Mouse (Mus musculus) midbrain, embryonic 12.5 days (tissue): ENCODE data around the gene Tpo. TPM values are rescaled to one million over a fixed set of nuclear protein-coding genes. Genes with fewer than 3 reads are reported as not detected.

Source experiments
- ATAC-seq: fragments of 200-750 bp; cut with Nextera tagmentation; 2 replicates; pipeline ENCODE4 v1.8.0; 2017; ENCODE audit warnings: low read depth, moderate TSS enrichment, moderate library complexity; ENCODE audit not compliant: low FRiP score
- H3K27ac ChIP-seq: fragments of 300-500 bp; sonication (generic); replicated peaks from 2 replicates; pipeline ENCODE4 v1.5.1; 2016; ENCODE audit warnings: mild to moderate bottlenecking
- H3K27me3 ChIP-seq: fragments of 300-500 bp; sonication (generic); 2 replicates; pipeline ENCODE4 v1.6.1; 2016; ENCODE audit warnings: mild to moderate bottlenecking
- H3K36me3 ChIP-seq: fragments of 300-500 bp; sonication (generic); 2 replicates; pipeline ENCODE4 v1.6.1; 2016
- H3K4me1 ChIP-seq: fragments of 300-500 bp; sonication (generic); 2 replicates; pipeline ENCODE4 v1.6.1; 2016
- H3K4me2 ChIP-seq: fragments of 300-500 bp; sonication (generic); replicated peaks from 2 replicates; pipeline ENCODE4 v1.6.1; 2016; ENCODE audit warnings: mild to moderate bottlenecking, moderate library complexity
- H3K4me3 ChIP-seq: fragments of 300-500 bp; sonication (generic); 2 replicates; pipeline ENCODE4 v1.5.1; 2016; ENCODE audit warnings: mild to moderate bottlenecking
- H3K9ac ChIP-seq: fragments of 300-500 bp; sonication (generic); replicated peaks from 2 replicates; pipeline ENCODE4 v1.6.1; 2016; ENCODE audit warnings: mild to moderate bottlenecking, moderate library complexity
- H3K9me3 ChIP-seq: fragments of 300-500 bp; sonication (generic); 2 replicates; pipeline ENCODE4 v1.6.1; 2016; ENCODE audit warnings: mild to moderate bottlenecking
- WGBS: fragments of 180-500 bp; shearing (Covaris S2); methylation state at CpG from one replicate; pipeline ENCODE4 v1.1.7; 2016; 5-methylcytosine and 5-hydroxymethylcytosine counted together
- polyA plus RNA-seq: library from polyadenylated mRNA; unstranded; fragments of >200 nt; fragmentation: Nextera tagmentation; extraction: Ambion mirVana; gene quantifications from 2 replicates; pipeline ENCODE4 v1.2.1, GENCODE M21; 2016

Tpo gene
- polyA plus RNA-seq = not detected in 2 replicates

DNA sequence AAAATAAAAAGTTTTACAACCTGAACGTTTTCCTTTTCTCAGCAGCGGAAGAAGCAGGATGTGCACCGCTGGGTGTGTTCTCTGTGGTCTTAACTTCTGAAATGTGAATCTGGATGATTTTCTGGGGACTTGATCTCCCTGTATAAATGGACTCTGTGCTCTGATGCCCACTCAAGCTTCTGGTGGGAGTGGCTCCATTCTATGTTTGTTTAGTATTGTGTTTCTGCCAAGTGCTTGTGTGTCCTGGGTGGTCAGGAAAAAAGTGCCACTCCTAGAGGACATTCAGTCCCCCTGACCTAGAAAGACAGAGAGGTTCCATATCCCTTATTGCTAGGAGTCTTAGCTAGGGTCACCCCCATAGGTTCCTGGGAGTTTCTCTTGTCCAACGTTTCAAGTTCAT, at the start of gene Tpo:
TSS of gene Tpo (minus strand) at position 101 of the 400 bp plus-strand sequence.
- H3K27ac ChIP-seq = no peak within 1 kb of the TSS
- H3K36me3 ChIP-seq = no peaks in the 10 kb centered on the region

DNA sequence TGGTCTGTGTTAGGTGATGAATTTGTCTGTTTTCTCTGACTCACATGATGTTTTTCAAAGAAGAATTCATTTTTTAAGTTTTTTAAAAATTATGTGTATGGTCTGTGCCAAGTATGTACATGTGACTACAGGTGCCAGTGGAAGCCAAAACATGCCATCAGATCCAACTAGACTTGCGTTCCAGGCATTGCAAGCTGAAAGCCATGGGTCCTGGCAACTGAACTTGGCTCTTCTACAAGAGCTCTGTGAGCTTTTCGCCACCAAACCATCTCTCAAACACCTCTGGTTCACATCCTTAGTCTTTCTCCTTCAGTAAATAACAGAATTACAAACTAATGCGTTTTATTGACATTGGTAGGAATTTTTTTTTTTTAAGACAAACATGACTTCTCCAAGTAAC, 49.3 kb upstream of the Tpo start:
- Histone ChIP-seq H3K4me1 (no peaks in the 10 kb centered on the region), H3K4me3 (no peak overlapping the region), H3K36me3 (no peaks in the 10 kb centered on the region), H3K4me2 (no peak overlapping the region), H3K9me3 (no peaks in the 10 kb centered on the region), H3K9ac (no peak overlapping the region), H3K27me3 (no peaks in the 10 kb centered on the region), H3K27ac (no peak overlapping the region)
- WGBS = 87% methylated on average over 3 of the region's 3 CpGs
- ATAC-seq = no peak

More for the DNA sequence above, at the start of gene Tpo:
- Histone ChIP-seq H3K9me3 (no peaks in the 10 kb centered on the region), H3K27me3 (no peaks in the 10 kb centered on the region), H3K4me1 (peaks cover 6% of the 10 kb centered on the region; the same call in 1 of the 2 replicates), H3K9ac (no peak within 1 kb of the TSS), H3K4me3 (no peak within 1 kb of the TSS), H3K4me2 (no peak within 1 kb of the TSS)
- no peak for ATAC-seq
- 83% methylated on average over 4 of the region's 4 CpGs for WGBS

DNA sequence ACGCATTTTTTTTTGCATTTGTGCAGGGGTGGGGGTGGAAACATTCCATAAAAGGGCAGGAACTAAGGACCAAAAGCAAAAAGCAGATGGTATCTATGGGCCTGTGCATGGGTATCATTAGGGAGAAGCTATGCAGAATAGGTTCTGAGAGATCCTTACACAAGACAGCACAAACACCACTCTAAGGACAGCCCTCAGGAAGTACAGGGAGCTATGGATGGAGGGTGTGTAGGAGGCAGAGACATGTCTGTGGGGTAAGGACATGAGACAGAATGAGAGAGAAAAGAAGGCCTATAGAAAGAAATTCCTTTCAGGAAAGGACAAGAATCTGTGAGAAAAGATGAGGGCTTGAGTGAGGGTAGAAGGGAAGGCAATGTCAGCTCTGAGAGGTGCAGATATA, 47.2 kb upstream of the Tpo start:
- no peak overlapping the region for H3K9ac ChIP-seq
- 83% methylated on average over 1 of the region's 1 CpGs for WGBS
- no peaks in the 10 kb centered on the region for H3K4me1 ChIP-seq
- no peak overlapping the region for H3K4me2 ChIP-seq
- H3K4me3 ChIP-seq = no peak overlapping the region
- H3K27me3 ChIP-seq = no peaks in the 10 kb centered on the region
- H3K27ac ChIP-seq = no peak overlapping the region
- no peaks in the 10 kb centered on the region for H3K9me3 ChIP-seq
- ATAC-seq = no peak
- no peaks in the 10 kb centered on the region for H3K36me3 ChIP-seq

DNA sequence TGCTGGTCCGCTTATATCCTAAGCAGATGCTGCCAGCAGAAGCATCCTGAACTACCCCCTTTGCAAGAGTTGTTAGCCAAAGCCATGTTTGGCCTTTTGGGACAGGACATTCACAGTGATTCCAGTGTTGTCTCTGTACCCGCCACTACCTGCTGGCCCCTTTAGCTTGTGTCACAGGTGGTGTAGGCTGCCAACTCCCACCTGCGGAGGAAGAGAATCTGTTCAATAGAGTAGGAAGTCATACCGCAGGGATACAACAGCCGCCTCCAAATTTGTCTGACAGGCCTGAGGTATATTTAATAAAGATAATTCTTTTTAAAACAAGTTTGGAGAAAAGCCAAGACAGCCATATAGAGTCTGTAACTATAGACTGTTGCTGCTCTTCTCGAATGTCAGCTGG, 45.5 kb upstream of the Tpo start:
- H3K27me3 ChIP-seq = no peaks in the 10 kb centered on the region
- no peak for ATAC-seq
- no peaks in the 10 kb centered on the region for H3K4me1 ChIP-seq
- 93% methylated on average over 6 of the region's 6 CpGs for WGBS
- no peak overlapping the region for H3K9ac ChIP-seq
- H3K36me3 ChIP-seq = no peaks in the 10 kb centered on the region
- no peaks in the 10 kb centered on the region for H3K9me3 ChIP-seq
- H3K27ac ChIP-seq = no peak overlapping the region
- no peak overlapping the region for H3K4me3 ChIP-seq
- H3K4me2 ChIP-seq = no peak overlapping the region

DNA sequence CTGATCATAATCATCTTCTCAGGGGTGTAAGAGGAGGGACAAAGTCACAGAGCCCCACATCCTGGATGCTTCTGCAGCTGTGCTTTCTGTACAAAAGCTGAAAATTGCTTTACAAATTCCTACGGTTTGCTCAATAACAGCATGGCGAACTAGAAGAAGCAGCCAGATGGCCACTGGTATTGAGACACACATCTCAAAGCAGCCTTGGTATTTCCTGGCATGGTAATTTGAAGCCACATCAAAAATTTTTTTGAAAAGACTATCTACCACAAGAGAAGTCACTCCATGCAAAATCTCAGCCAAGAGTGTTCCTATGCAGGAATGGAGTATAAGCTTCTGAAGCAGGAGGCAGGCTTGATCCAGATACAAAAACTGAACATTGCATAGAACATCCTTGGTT, 45.1 kb upstream of the Tpo start:
- Histone ChIP-seq H3K4me2 (no peak overlapping the region), H3K27ac (no peak overlapping the region)
- 78% methylated on average over 2 of the region's 2 CpGs for WGBS

DNA sequence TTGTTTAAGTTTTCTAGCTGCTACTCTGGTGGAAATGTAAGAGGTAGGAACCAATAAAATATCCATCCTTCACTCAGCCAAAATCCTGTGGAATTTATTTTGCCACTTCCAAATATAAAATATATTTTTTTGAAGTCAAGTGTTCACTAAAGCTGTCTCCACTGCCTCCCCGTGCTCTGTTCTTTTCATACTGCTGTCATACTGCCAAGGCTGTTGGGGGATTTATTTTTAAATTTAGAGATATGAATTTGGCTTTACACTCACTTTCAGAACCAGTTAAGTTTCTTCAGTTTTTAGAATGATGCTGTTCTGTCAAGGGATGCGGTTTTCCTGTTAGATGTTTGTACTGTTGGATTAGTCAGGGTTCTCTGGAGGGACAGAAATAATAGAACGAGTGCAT, 36.1 kb upstream of the Tpo start:
- Histone ChIP-seq H3K27ac (no peak overlapping the region), H3K36me3 (no peaks in the 10 kb centered on the region), H3K9me3 (no peaks in the 10 kb centered on the region), H3K4me3 (no peak overlapping the region), H3K9ac (no peak overlapping the region), H3K4me2 (no peak overlapping the region), H3K4me1 (no peaks in the 10 kb centered on the region), H3K27me3 (no peaks in the 10 kb centered on the region)
- ATAC-seq = no peak
- WGBS = 73% methylated on average over 3 of the region's 3 CpGs

More for the DNA sequence above, 45.1 kb upstream of the Tpo start:
- H3K9ac ChIP-seq = no peak overlapping the region
- H3K9me3 ChIP-seq = no peaks in the 10 kb centered on the region
- H3K4me3 ChIP-seq = no peak overlapping the region
- no peaks in the 10 kb centered on the region for H3K27me3 ChIP-seq
- no peaks in the 10 kb centered on the region for H3K4me1 ChIP-seq
- ATAC-seq = no peak
- no peaks in the 10 kb centered on the region for H3K36me3 ChIP-seq

DNA sequence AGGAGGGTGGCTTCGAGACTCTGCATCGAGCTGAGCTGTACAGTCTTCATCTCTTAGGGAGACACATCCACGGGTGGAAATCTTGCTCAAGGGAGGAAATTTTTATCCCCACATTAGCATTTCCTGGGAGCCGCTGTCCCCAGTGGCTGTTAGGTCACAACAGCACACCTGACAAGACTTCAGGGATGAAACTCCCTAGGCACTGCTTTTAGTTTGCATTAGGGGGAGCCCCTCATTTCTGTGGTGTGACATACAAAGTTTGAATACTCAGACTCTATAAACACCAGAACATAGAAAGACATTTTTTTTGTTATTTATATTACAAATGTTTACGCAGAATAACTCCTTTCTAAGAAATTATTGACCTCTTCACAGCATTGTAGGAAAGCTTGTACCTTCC, 32.1 kb upstream of the Tpo start:
- Histone ChIP-seq H3K4me1 (no peaks in the 10 kb centered on the region), H3K36me3 (no peaks in the 10 kb centered on the region), H3K9ac (no peak overlapping the region), H3K27ac (no peak overlapping the region), H3K4me3 (no peak overlapping the region), H3K27me3 (no peaks in the 10 kb centered on the region), H3K4me2 (no peak overlapping the region), H3K9me3 (no peaks in the 10 kb centered on the region)
- WGBS = 81% methylated on average over 5 of the region's 5 CpGs
- ATAC-seq = no peak

DNA sequence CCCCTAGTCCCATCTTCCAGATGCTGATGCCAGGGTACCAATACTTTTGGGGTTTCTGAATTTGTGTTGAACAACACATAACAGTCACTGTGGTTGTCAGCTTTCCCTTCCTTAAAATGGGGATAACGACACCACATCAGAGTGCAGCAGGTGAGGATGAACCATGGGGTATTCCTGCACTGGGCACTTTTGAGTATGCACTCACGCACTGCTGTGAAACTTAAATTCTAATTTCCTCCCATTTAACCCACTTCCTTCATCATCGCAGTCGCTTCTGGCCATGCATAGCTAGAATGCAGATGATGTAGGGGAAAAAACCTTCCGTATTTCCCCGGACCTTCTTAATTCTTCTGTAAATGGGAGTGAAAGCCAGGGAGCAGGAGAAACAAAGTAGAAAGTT, 31.6 kb upstream of the Tpo start:
- Histone ChIP-seq H3K9ac (no peak overlapping the region), H3K4me2 (no peak overlapping the region), H3K36me3 (no peaks in the 10 kb centered on the region), H3K9me3 (no peaks in the 10 kb centered on the region), H3K4me3 (no peak overlapping the region), H3K27ac (no peak overlapping the region), H3K27me3 (no peaks in the 10 kb centered on the region), H3K4me1 (no peaks in the 10 kb centered on the region)
- ATAC-seq = no peak
- 95% methylated on average over 6 of the region's 6 CpGs for WGBS

DNA sequence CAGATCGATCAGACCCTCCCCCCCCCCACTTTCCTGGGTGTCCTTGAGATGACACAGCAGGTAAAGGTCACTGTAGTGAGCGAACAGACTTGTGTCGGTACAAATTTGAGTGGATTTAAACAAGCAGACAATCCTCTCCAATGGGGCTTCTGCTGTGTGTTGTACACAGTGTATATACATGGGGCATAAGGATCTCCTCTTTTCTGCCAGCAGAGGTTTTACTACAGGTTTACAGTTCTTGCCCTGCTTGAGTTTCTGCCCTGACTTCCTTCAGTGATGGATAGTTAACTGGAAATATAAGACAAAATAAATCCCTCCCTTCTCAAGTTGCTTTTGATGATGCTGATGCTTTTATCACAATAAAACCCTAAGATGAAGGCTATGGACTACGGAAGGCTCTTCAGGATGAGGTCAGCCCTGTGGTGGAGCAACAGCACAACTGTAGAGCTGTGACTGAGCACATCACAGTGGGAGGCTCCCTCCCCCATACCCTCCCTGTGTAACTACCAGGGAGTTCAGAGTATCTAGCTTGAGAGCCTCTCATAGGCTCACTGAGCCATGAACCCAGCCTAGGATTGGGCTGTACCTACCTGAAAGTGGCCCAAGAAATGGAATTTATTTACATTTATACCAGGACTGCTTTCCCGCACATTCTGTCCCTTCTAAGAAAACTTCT, 29.4 kb upstream of the Tpo start:
- Histone ChIP-seq H3K4me3 (no peak overlapping the region), H3K4me2 (no peak overlapping the region), H3K9ac (no peak overlapping the region), H3K27ac (no peak overlapping the region), H3K4me1 (no peaks in the 10 kb centered on the region), H3K27me3 (no peaks in the 10 kb centered on the region), H3K36me3 (no peaks in the 10 kb centered on the region), H3K9me3 (no peaks in the 10 kb centered on the region)
- no peak for ATAC-seq
- WGBS = 83% methylated on average over 5 of the region's 5 CpGs

DNA sequence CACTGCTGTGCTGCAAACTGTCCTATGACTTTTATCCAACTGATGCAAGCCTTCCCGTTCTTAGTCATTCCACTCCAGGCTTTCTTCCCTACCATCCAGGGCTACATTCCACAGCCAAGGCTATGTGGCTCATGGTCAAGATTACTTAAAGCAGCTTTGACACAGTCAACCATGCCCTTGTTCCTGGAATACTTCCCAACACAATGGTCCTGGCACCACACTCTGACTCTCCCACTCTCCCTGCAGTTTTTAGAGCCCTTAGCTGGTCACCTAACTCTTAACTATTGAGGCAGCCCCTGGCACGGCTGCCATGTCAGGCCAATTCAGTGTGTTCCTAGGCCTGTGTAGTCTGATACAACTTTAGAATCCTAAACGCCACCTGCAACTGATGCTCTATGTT, 28.1 kb upstream of the Tpo start:
- WGBS = 91% methylated on average over 3 of the region's 3 CpGs
- ATAC-seq = no peak

DNA sequence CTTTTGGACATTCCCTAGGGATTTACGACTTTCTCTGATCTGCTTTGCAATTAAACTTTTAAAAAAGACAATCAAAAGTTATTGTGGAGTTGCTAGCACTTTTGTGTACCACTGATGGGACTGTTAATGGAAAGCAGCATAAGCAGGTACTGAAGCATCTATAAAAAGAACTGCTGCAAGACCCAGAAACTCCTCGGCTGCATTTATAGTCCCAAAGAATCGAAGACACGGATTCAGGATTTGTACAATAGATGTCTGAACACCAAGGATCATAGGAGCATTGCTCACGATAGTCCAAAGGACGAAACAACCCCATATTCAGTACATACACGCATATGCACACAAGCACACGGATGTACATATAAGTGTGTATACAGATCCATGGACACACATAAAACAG, 27.4 kb upstream of the Tpo start:
- H3K27ac ChIP-seq = no peak overlapping the region
- no peaks in the 10 kb centered on the region for H3K4me1 ChIP-seq
- H3K36me3 ChIP-seq = no peaks in the 10 kb centered on the region
- no peak for ATAC-seq
- H3K9ac ChIP-seq = no peak overlapping the region
- H3K4me2 ChIP-seq = no peak overlapping the region
- no peak overlapping the region for H3K4me3 ChIP-seq
- H3K27me3 ChIP-seq = no peaks in the 10 kb centered on the region
- H3K9me3 ChIP-seq = no peaks in the 10 kb centered on the region
- 91% methylated on average over 8 of the region's 8 CpGs for WGBS

More for the DNA sequence above, 28.1 kb upstream of the Tpo start:
- no peak overlapping the region for H3K27ac ChIP-seq
- H3K9me3 ChIP-seq = no peaks in the 10 kb centered on the region
- H3K4me3 ChIP-seq = no peak overlapping the region
- no peak overlapping the region for H3K9ac ChIP-seq
- no peaks in the 10 kb centered on the region for H3K4me1 ChIP-seq
- no peak overlapping the region for H3K4me2 ChIP-seq
- no peaks in the 10 kb centered on the region for H3K36me3 ChIP-seq
- H3K27me3 ChIP-seq = no peaks in the 10 kb centered on the region

DNA sequence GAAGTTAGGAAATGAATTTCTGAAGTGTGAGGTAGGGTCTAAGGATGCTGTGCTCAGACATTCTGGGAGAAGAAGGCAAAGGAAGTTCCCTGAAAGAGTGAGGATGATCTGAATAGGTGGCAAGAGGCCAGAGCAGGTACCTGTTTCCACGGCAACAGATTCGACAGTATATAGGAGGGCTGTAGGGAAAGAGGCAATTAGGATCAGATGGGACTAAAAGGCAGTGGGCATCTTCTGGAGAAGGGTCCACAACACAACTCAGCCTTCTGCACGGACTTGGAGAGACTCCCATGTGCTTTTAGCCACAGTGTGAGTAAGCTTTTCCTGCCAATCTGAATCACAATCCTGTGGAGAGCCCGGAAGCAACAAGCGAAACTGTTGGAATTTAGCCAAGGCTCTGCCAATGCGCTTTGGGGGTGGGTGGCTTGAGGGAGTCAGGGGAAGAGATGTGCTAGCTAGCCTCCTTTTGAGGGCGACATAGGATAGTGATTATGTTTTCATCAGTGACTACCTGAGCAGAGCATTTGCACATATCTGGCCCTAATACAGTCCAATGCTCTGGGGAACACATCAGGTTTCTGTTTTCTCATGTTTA, 21.8 kb upstream of the Tpo start:
- Histone ChIP-seq H3K4me1 (no peaks in the 10 kb centered on the region), H3K4me2 (no peak overlapping the region), H3K36me3 (no peaks in the 10 kb centered on the region), H3K27me3 (no peaks in the 10 kb centered on the region), H3K9me3 (no peaks in the 10 kb centered on the region), H3K4me3 (no peak overlapping the region), H3K27ac (no peak overlapping the region), H3K9ac (no peak overlapping the region)
- 74% methylated on average over 7 of the region's 7 CpGs for WGBS
- ATAC-seq = no peak

DNA sequence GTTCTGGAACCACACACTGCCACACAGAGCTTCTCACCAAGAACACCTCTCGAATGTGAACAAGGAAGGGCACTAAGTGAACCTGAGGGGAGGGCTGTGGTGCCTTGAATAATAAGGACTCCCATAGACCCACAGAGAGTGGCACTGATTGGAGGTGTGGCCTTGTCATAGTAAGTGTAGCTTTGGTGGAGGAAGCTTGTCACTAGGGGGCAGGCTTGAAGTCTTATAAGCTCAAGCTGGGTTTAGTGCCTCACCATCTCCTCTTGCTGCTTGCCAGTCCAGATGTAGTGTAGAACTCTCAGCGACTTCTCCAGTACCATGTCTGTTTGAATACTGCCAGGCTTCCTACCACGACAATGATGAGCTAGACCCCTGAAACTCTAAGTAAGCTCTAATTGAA, 9.7 kb upstream of the Tpo start:
- no peak overlapping the region for H3K9ac ChIP-seq
- no peaks in the 10 kb centered on the region for H3K4me1 ChIP-seq
- no peak overlapping the region for H3K4me2 ChIP-seq
- 69% methylated on average over 3 of the region's 3 CpGs for WGBS
- no peaks in the 10 kb centered on the region for H3K9me3 ChIP-seq
- ATAC-seq = no peak
- H3K27me3 ChIP-seq = no peaks in the 10 kb centered on the region
- no peaks in the 10 kb centered on the region for H3K36me3 ChIP-seq
- no peak overlapping the region for H3K27ac ChIP-seq
- no peak overlapping the region for H3K4me3 ChIP-seq
